Mouse (Mus musculus) forebrain, embryonic 12.5 days (tissue): Measurements from ENCODE around the gene 3100002H09Rik. TPM values are rescaled to one million over a fixed set of nuclear protein-coding genes. Genes with fewer than 3 reads are reported as not detected.

ENCODE experiments used
- ATAC-seq: fragments of 200-750 bp; cut with Nextera tagmentation; 2 replicates; pipeline ENCODE4 v1.8.0; 2017; ENCODE audit warnings: moderate TSS enrichment; ENCODE audit not compliant: low FRiP score
- H3K27ac ChIP-seq: fragments of 300-500 bp; sonication (generic); 2 replicates; pipeline ENCODE4 v1.5.1; 2016; ENCODE audit warnings: mild to moderate bottlenecking
- H3K27me3 ChIP-seq: fragments of 300-500 bp; sonication (generic); 2 replicates; pipeline ENCODE4 v1.6.1; 2016; ENCODE audit warnings: mild to moderate bottlenecking
- H3K36me3 ChIP-seq: fragments of 300-500 bp; sonication (generic); replicated peaks from 2 replicates; pipeline ENCODE4 v1.6.1; 2016; ENCODE audit warnings: mild to moderate bottlenecking
- H3K4me1 ChIP-seq: fragments of 300-500 bp; sonication (generic); 2 replicates; pipeline ENCODE4 v1.6.1; 2016
- H3K4me2 ChIP-seq: fragments of 300-500 bp; sonication (generic); 2 replicates; pipeline ENCODE4 v1.6.1; 2016; ENCODE audit warnings: mild to moderate bottlenecking, moderate library complexity
- H3K4me3 ChIP-seq: fragments of 300-500 bp; sonication (generic); replicated peaks from 2 replicates; pipeline ENCODE4 v1.5.1; 2016; ENCODE audit warnings: mild to moderate bottlenecking
- H3K9ac ChIP-seq: fragments of 300-500 bp; sonication (generic); 2 replicates; pipeline ENCODE4 v1.6.1; 2016; ENCODE audit warnings: mild to moderate bottlenecking
- H3K9me3 ChIP-seq: fragments of 300-500 bp; sonication (generic); 2 replicates; pipeline ENCODE4 v1.6.1; 2016
- WGBS: fragments of 180-500 bp; shearing (Covaris S2); methylation state at CpG from one replicate; pipeline ENCODE4 v1.1.7; 2016; 5-methylcytosine and 5-hydroxymethylcytosine counted together
- polyA plus RNA-seq: library from polyadenylated mRNA; unstranded; fragments of >200 nt; fragmentation: Nextera tagmentation; extraction: Ambion mirVana; gene quantifications from 2 replicates; pipeline ENCODE4 v1.2.1, GENCODE M21; 2016

Gene 3100002H09Rik
- polyA plus RNA-seq, 1 experiment from 2014 or later, result 0.74 TPM

GRCm38 (mm10) chr4:124610066-124610465, 537 bp downstream of the 3100002H09Rik start:
- no peaks in the 10 kb centered on the region for H3K9me3 ChIP-seq
- H3K4me3 ChIP-seq, result no peak overlapping the region
- no peaks in the 10 kb centered on the region for H3K36me3 ChIP-seq
- 68% methylated on average over 2 of the region's 2 CpGs for WGBS
- H3K27me3 ChIP-seq, result peaks cover 31% of the 10 kb centered on the region
- H3K4me2 ChIP-seq, result no peak overlapping the region
- peaks cover 5% of the 10 kb centered on the region for H3K4me1 ChIP-seq
- no peak overlapping the region for H3K9ac ChIP-seq
- H3K27ac ChIP-seq, result no peak overlapping the region
- ATAC-seq, result no peak

GRCm38 (mm10) chr4:124607166-124607565, 3.4 kb downstream of the 3100002H09Rik start:
- Histone ChIP-seq H3K4me2 (no peak overlapping the region), H3K9ac (no peak overlapping the region), H3K27ac (no peak overlapping the region), H3K27me3 (peaks cover 29% of the 10 kb centered on the region), H3K4me3 (no peak overlapping the region), H3K9me3 (no peaks in the 10 kb centered on the region), H3K36me3 (no peaks in the 10 kb centered on the region), H3K4me1 (peaks cover 5% of the 10 kb centered on the region; the same call in 1 of the 2 replicates)
- ATAC-seq, result no peak
- 67% methylated on average over 8 of the region's 8 CpGs for WGBS

- no peak overlapping the region for H3K27ac ChIP-seq
- no peaks in the 10 kb centered on the region for H3K36me3 ChIP-seq
- WGBS, result 80% methylated on average over 3 of the region's 3 CpGs
- ATAC-seq, result no peak
- H3K4me2 ChIP-seq, result no peak overlapping the region
- peaks cover 29% of the 10 kb centered on the region for H3K27me3 ChIP-seq
- H3K9me3 ChIP-seq, result no peaks in the 10 kb centered on the region
- no peak overlapping the region for H3K4me3 ChIP-seq
- H3K9ac ChIP-seq, result no peak overlapping the region
- peaks cover 5% of the 10 kb centered on the region; the same call in 1 of the 2 replicates for H3K4me1 ChIP-seq
Measured at GRCm38 (mm10) chr4:124606180-124606579, 4.4 kb downstream of the 3100002H09Rik start.

GRCm38 (mm10) chr4:124605255-124605654, 5.3 kb downstream of the 3100002H09Rik start:
- H3K27me3 ChIP-seq, result peaks cover 21% of the 10 kb centered on the region
- peaks cover 5% of the 10 kb centered on the region; the same call in 1 of the 2 replicates for H3K4me1 ChIP-seq
- ATAC-seq, result no peak
- H3K4me2 ChIP-seq, result no peak overlapping the region
- H3K36me3 ChIP-seq, result no peaks in the 10 kb centered on the region
- H3K4me3 ChIP-seq, result no peak overlapping the region
- no peak overlapping the region for H3K9ac ChIP-seq
- WGBS, result 64% methylated on average over 5 of the region's 5 CpGs
- H3K9me3 ChIP-seq, result no peaks in the 10 kb centered on the region
- no peak overlapping the region for H3K27ac ChIP-seq

- H3K4me1 ChIP-seq, result peaks cover 5% of the 10 kb centered on the region; the same call in 1 of the 2 replicates
- no peak overlapping the region for H3K4me2 ChIP-seq
- 25% methylated on average over 9 of the region's 9 CpGs for WGBS
- no peaks in the 10 kb centered on the region for H3K9me3 ChIP-seq
- H3K27me3 ChIP-seq, result peaks cover 19% of the 10 kb centered on the region
- H3K36me3 ChIP-seq, result no peaks in the 10 kb centered on the region
- H3K27ac ChIP-seq, result no peak overlapping the region
- no peak overlapping the region for H3K4me3 ChIP-seq
- H3K9ac ChIP-seq, result no peak overlapping the region
- no peak for ATAC-seq
Measured at GRCm38 (mm10) chr4:124603712-124604111, 6.9 kb downstream of the 3100002H09Rik start.

- Histone ChIP-seq H3K4me2 (no peak overlapping the region), H3K36me3 (no peaks in the 10 kb centered on the region), H3K4me1 (peaks cover 25% of the 10 kb centered on the region), H3K27me3 (peaks cover 27% of the 10 kb centered on the region), H3K9ac (no peak overlapping the region), H3K9me3 (no peaks in the 10 kb centered on the region), H3K27ac (no peak overlapping the region), H3K4me3 (no peak overlapping the region)
- no peak for ATAC-seq
- 85% methylated on average over 9 of the region's 9 CpGs for WGBS
Measured at GRCm38 (mm10) chr4:124595929-124596328, 14.7 kb downstream of the 3100002H09Rik start.

- H3K36me3 ChIP-seq, result no peaks in the 10 kb centered on the region
- no peak overlapping the region for H3K4me3 ChIP-seq
- ATAC-seq, result peak; percentile 39; the same call in 1 of the 2 replicates
- no peak overlapping the region for H3K9ac ChIP-seq
- WGBS, result 31% methylated on average over 13 of the region's 13 CpGs
- H3K9me3 ChIP-seq, result no peaks in the 10 kb centered on the region
- H3K27ac ChIP-seq, result peak overlapping the region; percentile 25; the same call in 1 of the 2 replicates
- H3K4me1 ChIP-seq, result peaks cover 25% of the 10 kb centered on the region
- H3K27me3 ChIP-seq, result peaks cover 27% of the 10 kb centered on the region
- peak overlapping the region; percentile 24; the same call in 1 of the 2 replicates for H3K4me2 ChIP-seq
Measured at GRCm38 (mm10) chr4:124594933-124595332, 15.7 kb downstream of the 3100002H09Rik start.

- 53% methylated on average over 9 of the region's 9 CpGs for WGBS
- Histone ChIP-seq H3K27me3 (peaks cover 27% of the 10 kb centered on the region), H3K27ac (no peak overlapping the region), H3K4me2 (no peak overlapping the region), H3K9ac (no peak overlapping the region), H3K9me3 (no peaks in the 10 kb centered on the region), H3K4me3 (no peak overlapping the region), H3K36me3 (no peaks in the 10 kb centered on the region), H3K4me1 (peaks cover 25% of the 10 kb centered on the region)
- no peak for ATAC-seq
Measured at GRCm38 (mm10) chr4:124593691-124594090, 16.9 kb downstream of the 3100002H09Rik start.

GRCm38 (mm10) chr4:124593210-124593609, 17.4 kb downstream of the 3100002H09Rik start:
- Histone ChIP-seq H3K36me3 (no peaks in the 10 kb centered on the region), H3K4me3 (no peak overlapping the region), H3K4me2 (no peak overlapping the region), H3K9me3 (no peaks in the 10 kb centered on the region), H3K4me1 (peaks cover 25% of the 10 kb centered on the region), H3K27me3 (peaks cover 27% of the 10 kb centered on the region), H3K27ac (0 out of 2 replicates have a peak overlapping the region, but pooled peaks have one; percentile 31), H3K9ac (no peak overlapping the region)
- no peak for ATAC-seq

- no peak overlapping the region for H3K9ac ChIP-seq
- H3K4me1 ChIP-seq, result peaks cover 25% of the 10 kb centered on the region
- no peak overlapping the region for H3K27ac ChIP-seq
- H3K9me3 ChIP-seq, result no peaks in the 10 kb centered on the region
- no peak overlapping the region for H3K4me3 ChIP-seq
- ATAC-seq, result no peak
- peaks cover 24% of the 10 kb centered on the region for H3K27me3 ChIP-seq
- no peaks in the 10 kb centered on the region for H3K36me3 ChIP-seq
- no peak overlapping the region for H3K4me2 ChIP-seq
- 82% methylated on average over 5 of the region's 5 CpGs for WGBS
Measured at GRCm38 (mm10) chr4:124592241-124592640, 18.4 kb downstream of the 3100002H09Rik start.

- Histone ChIP-seq H3K9ac (no peak overlapping the region), H3K4me1 (peaks cover 14% of the 10 kb centered on the region), H3K9me3 (no peaks in the 10 kb centered on the region), H3K4me2 (no peak overlapping the region), H3K36me3 (no peaks in the 10 kb centered on the region), H3K4me3 (no peak overlapping the region), H3K27me3 (peaks cover 34% of the 10 kb centered on the region), H3K27ac (no peak overlapping the region)
- no peak for ATAC-seq
- WGBS, result 89% methylated on average over 7 of the region's 7 CpGs
Measured at GRCm38 (mm10) chr4:124580695-124581094, 29.9 kb downstream of the 3100002H09Rik start.

- Histone ChIP-seq H3K4me3 (peak overlapping the region; percentile 54), H3K9ac (peak overlapping the region; percentile 72; the same call in 1 of the 2 replicates), H3K27ac (no peak overlapping the region), H3K4me2 (peak overlapping the region; percentile 98), H3K36me3 (no peaks in the 10 kb centered on the region), H3K9me3 (no peaks in the 10 kb centered on the region), H3K4me1 (peaks cover 29% of the 10 kb centered on the region), H3K27me3 (peaks cover 66% of the 10 kb centered on the region)
- 7% methylated on average over 7 of the region's 7 CpGs for WGBS
- no peak for ATAC-seq
Measured at GRCm38 (mm10) chr4:124575955-124576445, 34.6 kb downstream of the 3100002H09Rik start.
